Mouse (Mus musculus) kidney, adult 2 months (tissue): ENCODE results near the gene Sash3. TPM values are rescaled to one million over a fixed set of nuclear protein-coding genes. Genes with fewer than 3 reads are reported as not detected.

Experiments
- DNase-seq: peaks from one replicate; pipeline ENCODE4 v3.0.0; 2021
- H3K27ac ChIP-seq: fragments of 200-500 bp; 2 replicates; pipeline ENCODE4 v1.5.1; 2012; ENCODE audit warnings: low read depth, low read length, control low read depth, inconsistent platforms; ENCODE audit not compliant: insufficient read depth
- H3K27me3 ChIP-seq: fragments of 200-500 bp; replicated peaks from 2 replicates; pipeline ENCODE4 v1.6.1; 2012; ENCODE audit warnings: mild to moderate bottlenecking, moderate library complexity, low read length, inconsistent platforms; ENCODE audit not compliant: control insufficient read depth, insufficient read depth
- H3K36me3 ChIP-seq: fragments of 200-500 bp; 2 replicates; pipeline ENCODE4 v1.6.1; 2012; ENCODE audit warnings: mild to moderate bottlenecking, moderate library complexity, low read length, inconsistent platforms; ENCODE audit not compliant: control insufficient read depth, insufficient read depth
- H3K4me1 ChIP-seq: fragments of 200-500 bp; 2 replicates; pipeline ENCODE4 v1.6.1; 2011; ENCODE audit warnings: low read length; ENCODE audit not compliant: control insufficient read depth, insufficient read depth
- H3K4me3 ChIP-seq: fragments of 200-500 bp; 2 replicates; pipeline ENCODE4 v1.5.1; 2011; ENCODE audit warnings: mild to moderate bottlenecking, low read depth, low read length, control low read depth; ENCODE audit not compliant: insufficient read depth
- CTCF ChIP-seq: fragments of 200-500 bp; conservative IDR thresholded peaks from 2 replicates; pipeline ENCODE4 v1.5.1; 2011; ENCODE audit warnings: low read depth, mild to moderate bottlenecking, control low read depth, low read length, moderate library complexity, mixed read lengths; ENCODE audit not compliant: insufficient read depth, insufficient read length
- POLR2A ChIP-seq: fragments of 200-500 bp; IDR thresholded peaks from one replicate; pipeline ENCODE4 v1.6.1; 2011; ENCODE audit warnings: low read depth, low read length, control low read depth
- whole genome bisulfite sequencing: fragments of 180-500 bp; shearing (Covaris S2); methylation state at CpG from one replicate; pipeline ENCODE4 v1.1.7; 2018; 5-methylcytosine and 5-hydroxymethylcytosine counted together
- polyA plus RNA-seq: library from polyadenylated mRNA; depleted of rRNA; stranded (reverse); fragments of >200 nt; gene quantifications from 2 replicates; pipeline ENCODE4 v1.2.3, GENCODE M21; 2012; rRNA removed

The Sash3 gene
- 1.5 and 6.8 TPM in 2 replicates for polyA plus RNA-seq

GRCm38 (mm10) chrX:48146262-48146661 is at the start of gene Sash3:
TSS of gene Sash3 (plus strand) at chrX:48146436.
- Histone ChIP-seq H3K36me3 (no peaks in the 10 kb centered on the region), H3K4me3 (no peak within 1 kb of the TSS), H3K27me3 (no peaks in the 10 kb centered on the region), H3K4me1 (no peaks in the 10 kb centered on the region), H3K27ac (no peak within 1 kb of the TSS)
- TF ChIP-seq POLR2A, result no peak
- no peak for TF ChIP-seq CTCF
- DNase-seq, result peak; percentile 13
- WGBS, result 84% methylated on average over 4 of the region's 4 CpGs

DNA sequence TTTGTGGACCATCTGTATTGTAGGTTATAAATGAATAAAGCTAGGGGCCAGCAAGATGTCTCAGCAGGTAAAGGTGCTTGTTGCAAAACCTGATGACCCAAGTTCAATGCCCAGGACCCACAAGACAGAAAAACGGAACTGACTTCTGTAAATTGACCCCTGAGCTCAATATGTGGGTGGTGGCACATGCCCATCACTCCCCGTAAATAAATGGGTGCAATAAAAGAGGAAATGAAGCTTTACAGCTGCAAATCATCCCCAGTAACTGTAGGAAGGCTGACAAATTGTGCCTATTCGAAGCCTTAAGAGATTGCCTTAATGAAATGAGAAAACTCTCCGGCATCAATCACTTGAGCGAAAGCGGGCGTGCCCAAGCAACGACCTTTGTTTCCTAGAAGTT is 49.7 kb upstream of the Sash3 start:
- Histone ChIP-seq H3K27ac (no peak overlapping the region), H3K4me1 (no peaks in the 10 kb centered on the region), H3K36me3 (no peaks in the 10 kb centered on the region), H3K4me3 (no peak overlapping the region), H3K27me3 (no peaks in the 10 kb centered on the region)
- TF ChIP-seq CTCF (no peak), POLR2A (no peak)
- no peak for DNase-seq
- WGBS, result 54% methylated on average over 8 of the region's 8 CpGs

- H3K4me3 ChIP-seq, result no peak overlapping the region
- H3K27me3 ChIP-seq, result no peaks in the 10 kb centered on the region
- no peaks in the 10 kb centered on the region for H3K4me1 ChIP-seq
- DNase-seq, result no peak
- WGBS, result 74% methylated on average over 9 of the region's 9 CpGs
- no peaks in the 10 kb centered on the region for H3K36me3 ChIP-seq
- H3K27ac ChIP-seq, result no peak overlapping the region
- TF ChIP-seq POLR2A (no peak), CTCF (no peak)
These were observed 47.6 kb upstream of the Sash3 start for GRCm38 (mm10) chrX:48098470-48099129.

GRCm38 (mm10) chrX:48099871-48100270 is 46.4 kb upstream of the Sash3 start:
- peak; percentile 24 for DNase-seq
- Histone ChIP-seq H3K4me1 (no peaks in the 10 kb centered on the region), H3K36me3 (no peaks in the 10 kb centered on the region), H3K27me3 (no peaks in the 10 kb centered on the region), H3K4me3 (no peak overlapping the region), H3K27ac (no peak overlapping the region)
- WGBS, result 25% methylated on average over 1 of the region's 1 CpGs
- TF ChIP-seq POLR2A (no peak), CTCF (peak; percentile 52)

GRCm38 (mm10) chrX:48103256-48103655 is 43.0 kb upstream of the Sash3 start:
- 0 out of 2 replicates have a peak, but pooled peaks cover 4% of the 10 kb centered on the region for H3K4me1 ChIP-seq
- WGBS, result 87% methylated on average over 3 of the region's 3 CpGs
- H3K27ac ChIP-seq, result no peak overlapping the region
- no peak overlapping the region for H3K4me3 ChIP-seq
- DNase-seq, result no peak
- no peak for TF ChIP-seq CTCF
- no peaks in the 10 kb centered on the region for H3K36me3 ChIP-seq
- no peaks in the 10 kb centered on the region for H3K27me3 ChIP-seq

GRCm38 (mm10) chrX:48104736-48105441 is 41.3 kb upstream of the Sash3 start:
- Histone ChIP-seq H3K4me1 (0 out of 2 replicates have a peak, but pooled peaks cover 4% of the 10 kb centered on the region), H3K27ac (no peak overlapping the region), H3K36me3 (no peaks in the 10 kb centered on the region), H3K27me3 (no peaks in the 10 kb centered on the region), H3K4me3 (no peak overlapping the region)
- TF ChIP-seq CTCF, result no peak
- TF ChIP-seq POLR2A, result no peak
- DNase-seq, result no peak
- WGBS, result 83% methylated on average over 7 of the region's 7 CpGs

DNA sequence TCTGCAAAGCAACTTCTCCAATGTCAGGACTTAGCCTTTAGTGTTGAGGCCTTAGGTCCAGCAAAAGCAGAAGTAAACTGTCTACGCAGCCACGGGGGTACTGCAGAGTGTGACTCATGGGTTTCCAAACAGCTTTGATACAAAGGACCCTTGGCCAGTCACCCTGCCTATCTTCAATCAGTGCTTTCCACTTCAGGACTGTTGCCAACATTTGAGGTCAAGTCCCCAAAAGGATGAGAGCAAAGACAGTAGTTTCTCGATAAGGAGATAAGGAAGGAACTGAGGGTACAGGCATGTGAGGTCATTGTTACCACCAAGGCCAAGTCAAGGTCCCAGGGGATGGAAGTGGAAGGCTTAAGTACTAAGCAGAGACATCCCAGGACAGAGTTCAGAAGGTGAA is 40.0 kb upstream of the Sash3 start:
- TF ChIP-seq CTCF (no peak), POLR2A (no peak)
- Histone ChIP-seq H3K4me1 (0 out of 2 replicates have a peak, but pooled peaks cover 4% of the 10 kb centered on the region), H3K36me3 (no peaks in the 10 kb centered on the region), H3K27ac (no peak overlapping the region), H3K27me3 (no peaks in the 10 kb centered on the region), H3K4me3 (no peak overlapping the region)
- peak; percentile 61 for DNase-seq
- 53% methylated on average over 3 of the region's 3 CpGs for WGBS
